Mouse (Mus musculus) forebrain, embryonic 14.5 days (tissue): ENCODE measurements around the gene Pdss2. TPM values are rescaled to one million over a fixed set of nuclear protein-coding genes. Genes with fewer than 3 reads are reported as not detected.
"Not testable (repeated sequence)": the region's sequence is repeated elsewhere in the genome, so short reads cannot be mapped to it uniquely, and the experiment has no call there.

Source experiments
- ATAC-seq: fragments of 200-750 bp; cut with Nextera tagmentation; 2 replicates; pipeline ENCODE4 v1.8.0; 2017; ENCODE audit warnings: mild to moderate bottlenecking, moderate library complexity
- DNase-seq: peaks from one replicate; pipeline ENCODE4 v3.0.0-alpha.2; 2015; ENCODE audit warnings: low spot score
- H3K27ac ChIP-seq: fragments of 300-500 bp; sonication (generic); 2 replicates; pipeline ENCODE4 v1.5.1; 2014; ENCODE audit warnings: low read depth, mild to moderate bottlenecking, control low read depth, low read length, moderate library complexity
- H3K27me3 ChIP-seq: fragments of 300-500 bp; sonication (generic); replicated peaks from 2 replicates; pipeline ENCODE4 v1.6.1; 2014; ENCODE audit warnings: low read length, control low read depth, mixed read lengths; ENCODE audit not compliant: control insufficient read depth, insufficient read depth
- H3K36me3 ChIP-seq: fragments of 300-500 bp; sonication (generic); 2 replicates; pipeline ENCODE4 v1.6.1; 2014; ENCODE audit warnings: low read length, control low read depth; ENCODE audit not compliant: control insufficient read depth, insufficient read depth
- H3K4me1 ChIP-seq: fragments of 300-500 bp; sonication (generic); 2 replicates; pipeline ENCODE4 v1.6.1; 2014; ENCODE audit warnings: antibody characterized with exemption, low read length, control low read depth; ENCODE audit not compliant: control insufficient read depth, insufficient read depth
- H3K4me2 ChIP-seq: fragments of 300-500 bp; sonication (generic); 2 replicates; pipeline ENCODE4 v1.6.1; 2014; ENCODE audit warnings: mild to moderate bottlenecking, control low read depth, low read length
- H3K4me3 ChIP-seq: fragments of 300-500 bp; sonication (generic); 2 replicates; pipeline ENCODE4 v1.5.1; 2014; ENCODE audit warnings: low read depth, low read length, control low read depth
- H3K9ac ChIP-seq: fragments of 300-500 bp; sonication (generic); 2 replicates; pipeline ENCODE4 v1.6.1; 2014; ENCODE audit warnings: mild to moderate bottlenecking, low read length, control low read depth, moderate library complexity
- H3K9me3 ChIP-seq: fragments of 300-500 bp; sonication (generic); replicated peaks from 2 replicates; pipeline ENCODE4 v1.6.1; 2016; ENCODE audit warnings: low read length, control low read depth, mixed read lengths; ENCODE audit not compliant: control insufficient read depth
- WGBS: fragments of 180-500 bp; shearing (Covaris S2); extraction: QIAGEN DNeasy Blood & Tissue Kit; methylation state at CpG from one replicate; pipeline ENCODE4 v1.1.7; 2014; 5-methylcytosine and 5-hydroxymethylcytosine counted together
- polyA plus RNA-seq: library from polyadenylated mRNA; unstranded; fragments of >200 nt; fragmentation: Nextera tagmentation; extraction: Ambion mirVana; gene quantifications from 2 replicates; pipeline ENCODE4 v1.2.1, GENCODE M21; 2014

The Pdss2 gene
- polyA plus RNA-seq, 1 experiment from 2014 or later: 13.3 TPM

- DNase-seq, H3K27ac ChIP-seq, ATAC-seq, H3K4me3 ChIP-seq, H3K36me3 ChIP-seq, H3K4me2 ChIP-seq, H3K9me3 ChIP-seq, H3K9ac ChIP-seq, H3K27me3 ChIP-seq, H3K4me1 ChIP-seq: not testable (repeated sequence)
- no CpG with 5 or more reads among the region's 1 CpGs for whole genome bisulfite sequencing
Measured at GRCm38 (mm10) chr10:43256965-43257364, 35.7 kb downstream of the Pdss2 start.

- ATAC-seq, H3K27ac ChIP-seq, DNase-seq, H3K36me3 ChIP-seq, H3K9me3 ChIP-seq, H3K4me2 ChIP-seq, H3K9ac ChIP-seq, H3K4me3 ChIP-seq, H3K4me1 ChIP-seq, H3K27me3 ChIP-seq: not testable (repeated sequence)
- 96% methylated on average over 8 of the region's 8 CpGs for WGBS
Measured at GRCm38 (mm10) chr10:43257500-43257899, 36.2 kb downstream of the Pdss2 start.

GRCm38 (mm10) chr10:43271318-43271717 is 50.0 kb downstream of the Pdss2 start:
- no peaks in the 10 kb centered on the region for H3K9me3 ChIP-seq
- H3K27me3 ChIP-seq: no peaks in the 10 kb centered on the region
- 75% methylated on average over 2 of the region's 2 CpGs for WGBS
- ATAC-seq (no peak), DNase-seq (no peak)
- no peaks in the 10 kb centered on the region for H3K36me3 ChIP-seq
- H3K4me1 ChIP-seq: peaks cover 8% of the 10 kb centered on the region; the same call in 1 of the 2 replicates
- H3K4me3 ChIP-seq: no peak overlapping the region
- no peak overlapping the region for H3K27ac ChIP-seq
- H3K4me2 ChIP-seq: no peak overlapping the region
- no peak overlapping the region for H3K9ac ChIP-seq

- H3K4me2 ChIP-seq: no peak overlapping the region
- H3K9ac ChIP-seq: no peak overlapping the region
- 30% methylated on average over 4 of the region's 4 CpGs for WGBS
- DNase-seq (no peak), ATAC-seq (no peak)
- H3K4me1 ChIP-seq: peaks cover 9% of the 10 kb centered on the region; the same call in 1 of the 2 replicates
- no peaks in the 10 kb centered on the region for H3K27me3 ChIP-seq
- no peaks in the 10 kb centered on the region for H3K9me3 ChIP-seq
- no peaks in the 10 kb centered on the region for H3K36me3 ChIP-seq
- no peak overlapping the region for H3K27ac ChIP-seq
- H3K4me3 ChIP-seq: no peak overlapping the region
Measured at GRCm38 (mm10) chr10:43272381-43272780, 51.1 kb downstream of the Pdss2 start.

GRCm38 (mm10) chr10:43273057-43273456 is 51.8 kb downstream of the Pdss2 start:
- Histone ChIP-seq H3K9me3 (no peaks in the 10 kb centered on the region), H3K4me3 (no peak overlapping the region), H3K4me2 (no peak overlapping the region), H3K27ac (no peak overlapping the region), H3K4me1 (peaks cover 9% of the 10 kb centered on the region; the same call in 1 of the 2 replicates), H3K36me3 (no peaks in the 10 kb centered on the region), H3K27me3 (no peaks in the 10 kb centered on the region), H3K9ac (no peak overlapping the region)
- peak; percentile 65 for DNase-seq
- 25% methylated on average over 3 of the region's 3 CpGs for WGBS
- ATAC-seq: no peak

- no peaks in the 10 kb centered on the region for H3K27me3 ChIP-seq
- 77% methylated on average over 5 of the region's 5 CpGs for WGBS
- no peaks in the 10 kb centered on the region for H3K36me3 ChIP-seq
- H3K4me2 ChIP-seq: no peak overlapping the region
- peaks cover 11% of the 10 kb centered on the region; the same call in 1 of the 2 replicates for H3K4me1 ChIP-seq
- no peak overlapping the region for H3K27ac ChIP-seq
- DNase-seq (no peak), ATAC-seq (no peak)
- H3K4me3 ChIP-seq: no peak overlapping the region
- H3K9ac ChIP-seq: no peak overlapping the region
- no peaks in the 10 kb centered on the region for H3K9me3 ChIP-seq
Measured at GRCm38 (mm10) chr10:43275446-43275845, 54.2 kb downstream of the Pdss2 start.

- WGBS: 5% methylated on average over 1 of the region's 1 CpGs
- H3K27ac ChIP-seq: no peak overlapping the region
- H3K4me3 ChIP-seq: no peak overlapping the region
- peaks cover 11% of the 10 kb centered on the region; the same call in 1 of the 2 replicates for H3K4me1 ChIP-seq
- no peaks in the 10 kb centered on the region for H3K27me3 ChIP-seq
- no peaks in the 10 kb centered on the region for H3K36me3 ChIP-seq
- H3K4me2 ChIP-seq: no peak overlapping the region
- no peaks in the 10 kb centered on the region for H3K9me3 ChIP-seq
- ATAC-seq (peak; percentile 65), DNase-seq (peak; percentile 65)
- no peak overlapping the region for H3K9ac ChIP-seq
Measured at GRCm38 (mm10) chr10:43276116-43276659, 54.9 kb downstream of the Pdss2 start.

- H3K27ac ChIP-seq: no peak overlapping the region
- 65% methylated on average over 8 of the region's 8 CpGs for WGBS
- H3K4me2 ChIP-seq: no peak overlapping the region
- no peaks in the 10 kb centered on the region for H3K27me3 ChIP-seq
- ATAC-seq (no peak), DNase-seq (no peak)
- peaks cover 9% of the 10 kb centered on the region; the same call in 1 of the 2 replicates for H3K4me1 ChIP-seq
- no peak overlapping the region for H3K9ac ChIP-seq
- no peak overlapping the region for H3K4me3 ChIP-seq
- H3K9me3 ChIP-seq: no peaks in the 10 kb centered on the region
- H3K36me3 ChIP-seq: no peaks in the 10 kb centered on the region
Measured at GRCm38 (mm10) chr10:43277266-43278145, 56.2 kb downstream of the Pdss2 start.
